Mouse (Mus musculus) kidney, embryonic 16.5 days (tissue): ENCODE measurements around the gene Man1b1. TPM values are rescaled to one million over a fixed set of nuclear protein-coding genes. Genes with fewer than 3 reads are reported as not detected.

Source experiments
- ATAC-seq: fragments of 200-750 bp; cut with Nextera tagmentation; 2 replicates; pipeline ENCODE4 v1.8.0; 2017; ENCODE audit warnings: moderate TSS enrichment; ENCODE audit not compliant: low FRiP score, low TSS enrichment
- H3K27ac ChIP-seq: fragments of 300-500 bp; sonication (generic); 2 replicates; pipeline ENCODE4 v1.5.1; 2014; ENCODE audit warnings: low read length
- H3K27me3 ChIP-seq: fragments of 300-500 bp; sonication (generic); 2 replicates; pipeline ENCODE4 v1.6.1; 2014; ENCODE audit warnings: low read length, control low read depth, mixed read lengths; ENCODE audit not compliant: insufficient read depth
- H3K36me3 ChIP-seq: fragments of 300-500 bp; sonication (generic); 2 replicates; pipeline ENCODE4 v1.6.1; 2014; ENCODE audit warnings: low read length, control low read depth, mixed read lengths; ENCODE audit not compliant: insufficient read depth
- H3K4me1 ChIP-seq: fragments of 300-500 bp; sonication (generic); 2 replicates; pipeline ENCODE4 v1.6.1; 2014; ENCODE audit warnings: low read length, control low read depth, mixed read lengths; ENCODE audit not compliant: insufficient read depth
- H3K4me2 ChIP-seq: fragments of 300-500 bp; sonication (generic); replicated peaks from 2 replicates; pipeline ENCODE4 v1.6.1; 2014; ENCODE audit warnings: low read depth, low read length
- H3K4me3 ChIP-seq: fragments of 300-500 bp; sonication (generic); 2 replicates; pipeline ENCODE4 v1.5.1; 2014; ENCODE audit warnings: mild to moderate bottlenecking, low read length
- H3K9ac ChIP-seq: fragments of 300-500 bp; sonication (generic); replicated peaks from 2 replicates; pipeline ENCODE4 v1.6.1; 2014; ENCODE audit warnings: low read length
- H3K9me3 ChIP-seq: fragments of 300-500 bp; sonication (generic); 2 replicates; pipeline ENCODE4 v1.6.1; 2016; ENCODE audit warnings: low read length, control low read depth
- WGBS: fragments of 180-500 bp; shearing (Covaris S2); extraction: QIAGEN DNeasy Blood & Tissue Kit; methylation state at CpG from one replicate; pipeline ENCODE4 v1.1.7; 2014; 5-methylcytosine and 5-hydroxymethylcytosine counted together
- polyA plus RNA-seq: library from polyadenylated mRNA; unstranded; fragments of >200 nt; fragmentation: Nextera tagmentation; extraction: Ambion mirVana; gene quantifications from 2 replicates; pipeline ENCODE4 v1.2.1, GENCODE M21; 2015

Gene Man1b1
- polyA plus RNA-seq, 1 experiment from 2014 or later, result 53.7 TPM

DNA sequence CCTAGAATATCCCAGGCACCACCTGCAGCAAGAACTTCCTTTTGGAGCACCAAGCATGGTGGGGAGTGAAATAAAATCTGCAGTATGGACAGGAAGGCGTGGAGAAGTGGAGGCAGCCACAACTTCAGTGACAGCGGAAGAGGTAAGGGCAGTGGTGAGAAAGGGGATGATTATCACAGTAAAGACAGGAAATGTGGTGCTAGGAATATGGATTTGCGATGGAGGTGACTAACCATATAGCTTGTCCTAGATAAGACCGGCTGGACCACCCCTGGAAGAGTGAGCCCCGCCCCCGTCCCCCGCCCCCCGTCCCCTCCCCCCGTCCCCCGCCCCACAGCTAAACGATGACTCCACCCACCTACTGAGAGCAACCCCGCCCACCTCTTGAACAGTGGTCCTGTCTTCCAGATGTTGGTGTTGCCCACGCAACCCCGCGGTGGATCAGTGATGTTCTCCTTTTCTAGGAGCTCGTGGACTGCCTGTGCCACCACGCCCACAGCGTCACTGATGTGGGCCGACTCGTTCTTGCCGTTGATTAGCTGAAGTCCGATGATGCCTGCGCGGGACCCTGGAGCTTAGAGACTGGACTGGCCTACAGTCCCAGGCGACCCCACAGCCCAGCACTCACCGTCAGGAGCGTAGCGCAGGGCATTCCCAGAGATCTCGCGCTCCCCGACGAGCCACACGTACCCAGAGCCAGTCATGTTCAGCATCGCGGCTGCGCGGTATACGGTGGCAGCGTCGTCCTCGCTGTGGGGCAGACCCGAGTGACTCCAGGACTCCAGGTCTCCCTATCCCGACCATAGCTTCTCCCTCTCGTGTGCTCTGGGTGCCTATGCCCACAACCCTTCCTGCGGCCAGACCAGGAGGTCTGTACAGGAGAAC lies 27.2 kb upstream of the Man1b1 start:
- H3K4me3 ChIP-seq, result peak overlapping the region; percentile 46
- peak overlapping the region; percentile 37; the same call in 1 of the 2 replicates for H3K9ac ChIP-seq
- ATAC-seq, result peak; percentile 71; the same call in 1 of the 2 replicates
- peaks cover 53% of the 10 kb centered on the region for H3K27me3 ChIP-seq
- no peak overlapping the region for H3K27ac ChIP-seq
- 3% methylated on average over 42 of the region's 45 CpGs for WGBS
- H3K36me3 ChIP-seq, result no peaks in the 10 kb centered on the region
- H3K4me1 ChIP-seq, result peaks cover 3% of the 10 kb centered on the region; the same call in 1 of the 2 replicates
- peak overlapping the region; percentile 85 for H3K4me2 ChIP-seq
- no peaks in the 10 kb centered on the region for H3K9me3 ChIP-seq

DNA sequence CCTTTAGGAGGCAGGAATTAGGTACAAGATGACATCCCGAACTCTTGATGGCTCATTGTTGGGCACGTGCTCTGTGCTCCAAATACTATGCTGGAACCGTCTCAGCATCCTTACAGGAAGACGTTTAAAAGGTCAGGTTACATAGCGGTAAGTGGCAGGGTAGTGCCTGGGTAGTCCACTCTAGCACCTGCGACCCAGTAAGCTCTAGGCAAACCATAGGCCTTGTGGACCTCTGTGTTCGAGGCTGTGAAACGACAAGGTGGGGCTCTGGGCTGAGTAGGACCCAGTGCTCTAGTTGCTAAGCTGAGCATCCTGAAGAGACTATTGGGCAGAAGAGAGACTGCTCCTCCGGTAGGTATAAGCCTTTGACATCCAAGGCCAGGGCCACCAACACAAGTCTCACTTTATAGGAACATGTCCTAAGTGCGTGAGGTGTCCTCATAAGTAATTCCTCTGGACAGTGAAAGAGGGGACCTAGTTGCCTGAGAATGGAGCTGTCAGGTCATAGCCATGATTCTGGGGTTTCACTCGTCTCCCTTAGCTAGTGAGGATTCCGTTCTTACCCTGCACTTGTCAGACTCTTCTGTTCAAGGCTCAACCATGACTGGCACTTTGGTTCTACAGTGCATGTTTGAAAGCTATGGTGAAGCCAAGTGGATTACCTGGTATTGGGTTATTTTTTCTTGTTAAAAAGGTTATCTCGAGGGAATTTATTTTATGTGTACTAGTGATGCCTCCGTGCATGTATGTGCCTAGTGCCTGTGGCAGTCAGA lies 26.4 kb upstream of the Man1b1 start:
- H3K27me3 ChIP-seq, result peaks cover 61% of the 10 kb centered on the region
- H3K4me2 ChIP-seq, result peak overlapping the region; percentile 85
- ATAC-seq, result no peak
- no peak overlapping the region for H3K27ac ChIP-seq
- no peaks in the 10 kb centered on the region for H3K9me3 ChIP-seq
- H3K4me3 ChIP-seq, result peak overlapping the region; percentile 46
- no peaks in the 10 kb centered on the region for H3K36me3 ChIP-seq
- H3K4me1 ChIP-seq, result peaks cover 3% of the 10 kb centered on the region; the same call in 1 of the 2 replicates
- H3K9ac ChIP-seq, result peak overlapping the region; percentile 37; the same call in 1 of the 2 replicates
- 49% methylated on average over 14 of the region's 14 CpGs for WGBS

DNA sequence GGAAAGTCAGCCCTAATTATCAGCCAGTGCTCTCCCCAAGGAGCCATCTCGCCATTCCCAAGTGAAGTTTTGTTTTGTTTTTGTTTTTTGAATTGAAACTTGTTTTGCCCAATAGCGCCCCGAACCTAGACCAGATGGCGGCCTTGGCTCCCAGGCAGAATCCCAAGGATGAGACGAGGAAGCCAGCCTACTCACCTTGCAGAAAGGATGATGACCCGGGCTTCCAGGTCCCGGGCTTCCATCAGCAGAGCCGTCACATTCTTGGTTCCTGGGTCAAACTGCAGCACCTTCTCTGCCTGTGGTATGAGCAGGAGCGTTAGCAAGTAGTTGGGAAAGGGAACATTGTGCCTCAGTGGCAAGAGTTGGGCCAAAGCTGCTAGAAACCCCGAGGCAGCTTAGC lies 22.0 kb upstream of the Man1b1 start:
- Histone ChIP-seq H3K4me3 (no peak overlapping the region), H3K27me3 (peaks cover 82% of the 10 kb centered on the region), H3K27ac (no peak overlapping the region), H3K36me3 (no peaks in the 10 kb centered on the region), H3K4me2 (no peak overlapping the region), H3K4me1 (no peaks in the 10 kb centered on the region), H3K9me3 (no peaks in the 10 kb centered on the region), H3K9ac (no peak overlapping the region)
- 52% methylated on average over 10 of the region's 10 CpGs for WGBS
- ATAC-seq, result no peak

- ATAC-seq, result no peak
- no peaks in the 10 kb centered on the region for H3K9me3 ChIP-seq
- H3K9ac ChIP-seq, result no peak overlapping the region
- WGBS, result 2% methylated on average over 19 of the region's 22 CpGs
- H3K4me1 ChIP-seq, result no peaks in the 10 kb centered on the region
- H3K27me3 ChIP-seq, result peaks cover 74% of the 10 kb centered on the region
- H3K4me2 ChIP-seq, result peak overlapping the region; percentile 8; the same call in 1 of the 2 replicates
- H3K27ac ChIP-seq, result no peak overlapping the region
- H3K36me3 ChIP-seq, result no peaks in the 10 kb centered on the region
- H3K4me3 ChIP-seq, result 0 out of 2 replicates have a peak overlapping the region, but pooled peaks have one; percentile 7
Observed at GRCm38 (mm10) chr2:25310969-25311368, 21.2 kb upstream of the Man1b1 start.

- Histone ChIP-seq H3K9me3 (no peaks in the 10 kb centered on the region), H3K36me3 (no peaks in the 10 kb centered on the region), H3K27ac (no peak overlapping the region), H3K4me1 (no peaks in the 10 kb centered on the region), H3K9ac (no peak overlapping the region), H3K4me2 (peak overlapping the region; percentile 8; the same call in 1 of the 2 replicates), H3K27me3 (peaks cover 72% of the 10 kb centered on the region), H3K4me3 (no peak overlapping the region)
- WGBS, result 1% methylated on average over 11 of the region's 11 CpGs
- ATAC-seq, result no peak
Observed at GRCm38 (mm10) chr2:25311491-25311891, 20.6 kb upstream of the Man1b1 start.

DNA sequence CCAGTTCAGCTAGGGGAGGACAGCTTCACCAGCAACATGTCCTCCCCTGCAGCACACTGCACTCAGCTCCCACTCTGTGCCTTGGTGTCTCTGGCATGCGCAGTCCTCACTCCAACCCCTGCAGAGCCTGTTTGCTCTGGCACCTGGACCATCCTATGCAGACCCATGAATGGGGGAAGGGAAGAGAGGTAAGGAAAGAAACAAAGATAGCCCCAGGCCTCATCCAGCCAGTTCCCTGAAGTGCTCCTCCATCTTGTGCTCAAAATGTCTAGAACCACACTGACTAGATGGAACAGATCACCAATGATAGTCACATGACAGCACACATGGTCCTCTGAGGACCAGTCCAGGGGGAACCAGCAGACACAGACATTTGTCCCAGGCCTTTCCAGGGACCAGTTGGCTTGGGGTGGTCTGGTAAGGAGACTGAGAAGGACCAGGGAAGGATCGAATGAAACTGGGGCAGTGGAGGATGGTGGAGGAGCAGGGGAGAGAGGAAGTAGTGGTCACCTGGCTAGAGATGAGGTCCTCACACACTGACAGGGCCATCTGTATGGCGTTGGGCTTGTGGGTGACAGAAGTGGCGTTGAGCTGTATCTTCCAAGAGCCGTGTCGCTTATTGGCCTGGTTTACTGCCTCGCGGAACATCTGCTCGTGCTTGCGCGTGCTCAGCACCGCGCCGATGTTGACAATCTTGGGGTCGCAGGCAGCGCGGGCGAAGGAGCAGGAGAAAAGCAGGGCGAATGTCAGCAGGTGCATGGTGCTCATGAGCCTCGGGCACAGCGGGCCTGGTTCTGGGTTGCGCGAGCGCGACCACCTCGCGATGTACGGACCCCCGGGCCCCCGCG lies 13.8 kb upstream of the Man1b1 start:
- Histone ChIP-seq H3K4me1 (peaks cover 4% of the 10 kb centered on the region; the same call in 1 of the 2 replicates), H3K27me3 (peaks cover 42% of the 10 kb centered on the region), H3K9ac (no peak overlapping the region), H3K36me3 (no peaks in the 10 kb centered on the region), H3K4me2 (peak overlapping the region; percentile 53), H3K27ac (no peak overlapping the region), H3K4me3 (peak overlapping the region; percentile 37), H3K9me3 (no peaks in the 10 kb centered on the region)
- ATAC-seq, result no peak
- WGBS, result 5% methylated on average over 30 of the region's 31 CpGs

DNA sequence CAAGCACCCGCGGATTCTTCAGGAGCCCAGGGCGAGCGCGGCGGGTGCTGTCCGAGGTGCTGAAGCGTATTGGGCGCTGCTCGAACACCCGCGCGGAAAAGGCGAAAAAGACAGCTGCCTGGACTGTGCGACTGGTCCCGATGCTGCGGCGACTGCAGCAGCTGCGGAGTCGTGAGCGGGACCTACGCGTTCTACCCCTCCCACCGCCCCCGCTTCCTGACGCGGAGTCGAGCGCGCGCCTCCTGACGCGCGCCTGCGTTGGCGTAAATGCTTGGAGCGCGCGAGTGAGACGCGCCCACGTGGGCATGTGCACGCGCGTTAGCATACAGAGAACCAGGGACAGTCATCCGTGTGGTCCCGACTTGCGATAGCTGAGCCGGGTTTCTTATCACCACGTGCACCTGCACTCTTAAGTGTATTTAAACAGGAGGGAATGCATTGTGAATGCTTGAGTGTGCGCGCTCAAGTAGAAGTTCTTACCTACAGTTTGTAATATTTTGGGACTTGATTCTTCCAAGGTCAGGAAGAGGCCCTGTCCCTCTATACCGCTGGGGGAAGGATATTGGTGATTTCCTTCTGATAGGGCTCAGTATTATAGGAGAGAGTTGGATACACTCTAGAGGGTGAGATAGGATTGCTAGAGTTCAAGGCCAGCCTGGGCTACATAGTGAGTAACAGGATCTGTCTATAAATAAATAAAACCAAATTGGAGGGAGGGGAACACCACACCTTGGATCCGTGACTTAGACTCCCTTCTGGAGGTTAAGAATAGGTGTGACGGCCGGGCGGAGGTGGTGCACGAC lies 13.0 kb upstream of the Man1b1 start, which contains the start of gene Grin1:
Gene Grin1 (minus strand): TSS at position 217 of the 803 bp plus-strand sequence.
- WGBS, result 9% methylated on average over 58 of the region's 58 CpGs
- H3K9ac ChIP-seq, result no peak within 1 kb of the TSS
- peaks cover 4% of the 10 kb centered on the region; the same call in 1 of the 2 replicates for H3K4me1 ChIP-seq
- H3K27me3 ChIP-seq, result peaks cover 38% of the 10 kb centered on the region
- H3K9me3 ChIP-seq, result no peaks in the 10 kb centered on the region
- H3K4me3 ChIP-seq, result peak within 1 kb of the TSS; percentile 37
- H3K27ac ChIP-seq, result no peak within 1 kb of the TSS
- H3K4me2 ChIP-seq, result peak within 1 kb of the TSS; percentile 53
- ATAC-seq, result peak; percentile 42; the same call in 1 of the 2 replicates
- no peaks in the 10 kb centered on the region for H3K36me3 ChIP-seq

DNA sequence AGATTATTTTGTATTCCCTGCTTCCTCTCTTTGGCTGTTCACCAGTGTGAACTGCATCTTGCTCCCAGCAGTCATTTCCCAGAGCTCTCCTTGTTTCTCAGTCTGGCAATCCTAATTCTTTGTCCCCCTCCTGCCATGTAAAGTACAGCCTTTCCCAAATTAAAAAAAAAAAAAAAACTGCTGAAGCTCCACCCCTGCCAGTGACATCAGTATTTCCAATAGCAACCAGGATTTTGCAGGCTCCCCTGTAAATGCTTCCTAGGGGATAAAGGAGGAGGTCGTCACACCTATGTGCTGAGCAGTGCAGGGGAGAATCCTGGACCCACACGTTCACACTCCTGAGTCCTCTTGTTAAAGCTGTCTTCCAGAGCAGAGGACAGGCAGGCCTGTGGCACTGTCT lies 12.1 kb upstream of the Man1b1 start:
- no peaks in the 10 kb centered on the region for H3K36me3 ChIP-seq
- H3K4me2 ChIP-seq, result no peak overlapping the region
- ATAC-seq, result no peak
- 23% methylated on average over 2 of the region's 2 CpGs for WGBS
- no peak overlapping the region for H3K9ac ChIP-seq
- H3K4me1 ChIP-seq, result peaks cover 4% of the 10 kb centered on the region; the same call in 1 of the 2 replicates
- H3K4me3 ChIP-seq, result no peak overlapping the region
- peaks cover 33% of the 10 kb centered on the region for H3K27me3 ChIP-seq
- no peak overlapping the region for H3K27ac ChIP-seq
- no peaks in the 10 kb centered on the region for H3K9me3 ChIP-seq
